Mouse (Mus musculus) adrenal gland, adult 8-10 months (tissue): ENCODE data around the gene Spic. TPM values are rescaled to one million over a fixed set of nuclear protein-coding genes. Genes with fewer than 3 reads are reported as not detected.
"Not testable (repeated sequence)": the region's sequence is repeated elsewhere in the genome, so short reads cannot be mapped to it uniquely, and the experiment has no call there.

Experiments
- DNase-seq: peaks from one replicate; pipeline ENCODE4 v3.0.0; 2022
- total RNA-seq, 4 experiments: library from RNA; stranded (reverse); gene quantifications; 2 replicates each; pipeline ENCODE4 v1.2.4; 2022

The Spic gene
- total RNA-seq = under 1 TPM; 0.17 to 0.81 (median 0.40) TPM

DNA sequence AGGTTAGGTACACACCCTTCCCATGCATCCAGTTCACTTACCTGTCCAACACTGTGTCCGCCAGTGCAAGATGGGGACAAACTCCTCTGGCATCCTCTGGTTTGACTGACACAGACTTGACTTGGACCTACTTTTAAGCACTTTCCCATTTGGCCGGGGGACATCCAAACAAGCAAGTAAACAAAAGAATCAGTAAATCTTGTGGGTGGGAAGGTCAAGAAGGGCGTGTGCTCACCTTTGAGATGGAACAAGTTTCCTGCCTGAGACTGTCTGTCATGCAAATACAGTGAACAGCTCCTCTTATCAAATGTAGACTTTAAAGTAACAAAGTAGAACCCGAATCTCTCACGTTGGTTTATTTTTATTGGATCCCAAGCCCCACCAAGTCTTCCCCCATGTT, at the start of gene Spic:
TSS of gene Spic (minus strand) at position 91 of the 400 bp plus-strand sequence.
- no peak for DNase-seq

- DNase-seq = no peak
These were observed 47.5 kb upstream of the Spic start for GRCm38 (mm10) chr10:88732309-88732622.

- peak; percentile 32 for DNase-seq
These were observed 46.9 kb upstream of the Spic start for GRCm38 (mm10) chr10:88731496-88732308.

DNA sequence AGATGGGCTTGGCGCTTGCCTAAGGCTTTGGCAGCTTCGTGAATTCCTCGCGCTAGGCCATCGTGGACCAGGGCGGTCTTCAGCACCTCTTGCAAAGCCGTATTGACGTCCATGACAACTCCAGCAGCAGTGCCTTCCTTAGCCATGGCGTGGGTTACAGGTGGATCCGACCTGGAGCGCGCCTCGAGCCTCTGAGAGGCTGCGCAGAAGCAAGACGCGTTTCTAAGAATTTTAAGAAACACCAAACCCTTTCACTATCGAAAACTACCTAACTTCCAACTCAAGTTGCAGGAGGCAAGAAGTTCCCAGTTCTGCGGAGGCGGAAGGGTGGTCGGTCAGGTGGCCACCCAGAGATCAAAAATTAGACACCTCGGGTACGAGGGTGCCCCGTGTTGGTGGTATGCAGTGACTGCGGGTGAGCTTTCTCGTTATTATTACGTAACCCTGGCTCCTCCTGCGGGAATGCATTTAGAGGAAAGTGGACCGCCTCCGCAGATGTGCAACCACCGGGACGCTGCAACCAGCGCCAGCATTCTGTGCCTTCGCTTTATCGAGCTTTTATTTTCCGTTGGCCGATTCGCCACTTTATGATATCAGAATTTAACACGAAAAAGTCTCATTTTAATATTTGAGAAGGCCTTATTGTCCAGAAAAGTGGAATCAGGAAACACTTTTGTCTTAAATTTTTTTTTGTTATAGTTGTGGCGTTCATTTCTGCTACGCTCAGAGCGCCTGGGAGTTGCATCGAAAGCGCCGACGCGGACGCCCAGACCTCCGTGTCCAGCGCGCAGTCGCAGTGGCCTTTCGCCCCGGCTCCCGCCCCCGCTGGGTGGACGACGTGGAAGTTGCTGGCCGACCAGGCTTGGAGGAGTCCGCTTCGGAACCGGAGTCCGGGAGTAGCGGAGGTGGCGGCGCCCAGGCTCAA, 46.0 kb upstream of the Spic start, which contains the start of gene Arl1:
TSS of gene Arl1 (plus strand) at position 288 of the 925 bp plus-strand sequence.
- peak; percentile 91 for DNase-seq

GRCm38 (mm10) chr10:88728166-88728565, 43.4 kb upstream of the Spic start:
- no peak for DNase-seq

DNA sequence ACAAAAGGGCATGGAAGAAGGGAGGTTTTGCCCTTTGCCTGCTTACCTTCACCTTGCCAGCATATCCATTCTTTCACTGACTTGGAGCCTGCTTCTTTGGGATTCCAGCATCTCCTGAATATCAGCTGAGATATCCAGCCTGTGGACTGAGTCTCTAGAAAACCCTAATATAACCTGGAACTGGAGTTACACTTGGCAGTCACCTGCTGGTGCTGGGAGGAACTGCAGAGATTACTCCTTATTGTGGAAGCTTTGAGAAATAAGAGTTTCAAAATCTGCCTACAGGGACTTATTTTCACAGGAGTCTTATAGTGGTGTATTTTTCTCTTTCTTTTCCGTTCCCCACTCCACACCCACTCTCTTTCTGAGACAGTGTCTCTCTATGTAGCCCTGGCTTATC, 42.3 kb upstream of the Spic start:
- no peak for DNase-seq

GRCm38 (mm10) chr10:88725343-88725742, 40.5 kb upstream of the Spic start:
- peak; percentile 13 for DNase-seq

GRCm38 (mm10) chr10:88719618-88720017, 34.8 kb upstream of the Spic start:
- DNase-seq = no peak

GRCm38 (mm10) chr10:88717756-88718025, 32.9 kb upstream of the Spic start:
- DNase-seq = no peak

DNA sequence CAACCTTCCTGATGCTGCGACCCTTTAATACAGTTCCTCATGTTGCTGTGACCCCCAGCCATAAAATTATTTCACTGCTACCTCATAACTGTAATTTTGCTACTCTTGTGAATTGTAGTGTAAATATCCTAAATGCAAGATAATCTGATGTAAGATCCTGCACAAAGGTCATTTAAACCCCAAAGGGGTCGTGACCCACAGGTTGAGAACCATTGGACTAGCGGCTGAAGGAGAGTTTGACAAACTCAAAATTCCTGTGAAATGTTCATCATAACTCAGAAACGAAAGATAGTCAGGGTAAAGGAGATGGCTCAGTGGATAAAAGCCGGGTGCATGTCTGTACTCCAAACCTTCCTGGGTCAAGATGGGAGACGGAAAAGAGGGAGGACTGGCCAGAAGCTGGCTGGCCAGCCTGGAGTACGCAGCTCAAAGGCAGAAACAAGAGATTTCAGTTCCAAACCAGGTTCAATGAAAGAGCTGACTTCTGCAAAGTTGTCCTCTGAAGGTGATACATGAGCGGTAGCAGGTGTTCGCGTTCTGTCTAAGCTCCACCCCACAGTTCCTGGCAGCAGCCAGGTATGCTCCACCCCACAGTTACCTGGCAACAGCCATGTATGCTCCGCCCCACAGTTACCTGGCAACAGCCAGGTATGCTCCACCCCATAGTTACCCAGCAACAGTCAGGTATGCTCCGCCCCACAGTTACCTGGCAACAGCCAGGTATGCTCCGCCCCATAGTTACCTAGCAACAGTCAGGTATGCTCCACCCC, 32.4 kb upstream of the Spic start:
- no peak for DNase-seq

GRCm38 (mm10) chr10:88715621-88716020, 30.8 kb upstream of the Spic start:
- DNase-seq = no peak

DNA sequence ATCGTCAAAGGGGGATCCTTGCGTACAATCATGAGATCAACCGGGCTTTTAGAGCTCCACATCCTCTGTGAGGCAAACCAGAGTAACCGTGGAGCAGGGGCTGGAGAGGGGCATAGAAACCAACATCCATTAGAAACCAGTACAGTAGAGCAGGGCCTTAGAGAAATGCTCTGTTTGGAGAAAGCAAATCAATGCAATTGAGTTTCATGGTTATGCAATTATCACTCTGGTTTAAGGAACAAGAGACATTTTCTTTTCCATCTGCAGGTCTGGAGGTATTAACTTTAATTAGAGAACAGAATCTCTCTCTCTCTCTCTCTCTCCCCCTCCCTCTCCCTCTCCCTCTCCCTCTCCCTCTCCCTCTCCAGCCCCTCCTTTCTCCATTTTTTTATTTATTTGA, 29.9 kb upstream of the Spic start:
- DNase-seq = no peak

- no peak for DNase-seq
These were observed 27.5 kb upstream of the Spic start for GRCm38 (mm10) chr10:88712359-88712758.

DNA sequence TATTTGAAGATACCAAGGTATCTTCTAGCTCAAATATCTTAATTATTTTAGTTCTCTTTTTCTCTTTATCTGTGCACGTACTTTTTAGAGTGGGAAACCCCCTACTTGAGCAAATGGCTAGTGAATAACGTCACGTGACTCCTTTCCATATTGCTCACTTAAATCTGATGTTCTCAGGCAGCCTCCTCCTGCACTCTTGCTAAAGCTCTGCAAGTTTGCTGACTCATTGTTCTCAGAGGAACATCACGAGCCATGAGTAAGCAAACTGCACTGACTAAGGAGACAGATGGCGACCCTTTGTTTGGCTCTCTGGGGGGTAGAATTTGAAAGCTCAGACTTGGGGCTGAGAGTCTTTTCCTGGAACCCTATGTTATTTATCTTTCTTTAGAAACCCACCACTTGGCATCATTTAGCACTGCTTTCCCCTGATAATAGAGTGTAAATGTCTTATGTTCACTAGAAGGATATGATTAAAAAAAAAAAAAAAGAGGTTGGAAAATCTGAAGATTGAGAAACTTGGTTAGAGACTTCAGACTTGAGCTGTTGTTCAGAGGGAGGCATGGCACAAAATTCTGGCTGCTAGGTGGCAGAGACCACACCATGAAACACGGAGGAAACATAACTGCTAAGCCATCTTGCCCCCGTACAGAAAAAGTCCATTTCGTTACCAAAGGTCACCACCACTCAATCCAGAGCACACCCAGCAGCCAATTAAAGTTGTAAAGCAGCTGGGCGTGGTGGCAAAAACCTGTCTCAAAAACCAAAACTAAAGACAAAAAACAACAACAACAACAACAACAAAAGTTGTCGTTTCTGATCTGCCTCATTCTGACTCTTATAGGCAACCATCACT, 24.1 kb upstream of the Spic start:
- DNase-seq = no peak

DNA sequence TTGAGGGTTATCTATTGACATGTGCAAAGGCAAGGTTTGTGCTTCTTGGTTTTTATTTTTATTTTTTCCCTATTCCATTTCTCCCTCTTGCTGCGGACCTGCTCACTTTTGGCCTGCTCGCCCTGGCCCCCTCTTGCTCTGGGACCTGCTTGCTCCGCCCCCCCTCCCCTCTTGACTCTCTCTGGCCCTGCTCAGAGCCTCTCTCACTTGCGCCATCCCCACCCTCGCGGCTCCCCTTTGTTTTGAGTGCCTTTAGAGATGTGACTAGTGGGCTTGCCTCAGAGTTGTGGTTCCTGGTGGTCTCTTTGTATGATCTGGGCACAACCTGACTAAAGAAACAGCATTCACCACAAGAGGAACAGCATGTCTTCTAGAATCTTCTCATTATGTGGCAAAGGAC, 16.1 kb upstream of the Spic start:
- no peak for DNase-seq

GRCm38 (mm10) chr10:88682904-88683563, 1.8 kb downstream of the Spic start:
- no peak for DNase-seq

- no peak for DNase-seq
These were observed 12.0 kb downstream of the Spic start for GRCm38 (mm10) chr10:88672825-88673224.

DNA sequence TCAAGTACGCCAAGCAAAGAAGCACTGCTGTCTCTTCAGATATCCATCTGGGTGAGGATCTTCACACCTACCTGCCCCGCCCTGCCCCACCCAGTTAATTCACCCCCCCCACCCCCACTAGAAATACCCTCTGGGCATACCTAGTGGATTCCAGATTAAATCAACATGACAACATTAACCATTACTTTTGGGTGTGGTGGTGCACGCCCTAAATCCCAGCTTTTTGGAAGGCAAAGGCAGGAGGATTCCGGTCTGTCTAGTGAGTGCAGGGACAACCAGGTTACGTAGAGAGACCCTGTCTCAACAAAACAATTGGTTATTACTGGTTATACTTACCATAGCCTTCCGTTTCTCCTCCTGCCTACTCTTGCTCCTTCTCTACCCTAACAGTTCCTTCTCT, 12.7 kb downstream of the Spic start:
- DNase-seq = no peak

DNA sequence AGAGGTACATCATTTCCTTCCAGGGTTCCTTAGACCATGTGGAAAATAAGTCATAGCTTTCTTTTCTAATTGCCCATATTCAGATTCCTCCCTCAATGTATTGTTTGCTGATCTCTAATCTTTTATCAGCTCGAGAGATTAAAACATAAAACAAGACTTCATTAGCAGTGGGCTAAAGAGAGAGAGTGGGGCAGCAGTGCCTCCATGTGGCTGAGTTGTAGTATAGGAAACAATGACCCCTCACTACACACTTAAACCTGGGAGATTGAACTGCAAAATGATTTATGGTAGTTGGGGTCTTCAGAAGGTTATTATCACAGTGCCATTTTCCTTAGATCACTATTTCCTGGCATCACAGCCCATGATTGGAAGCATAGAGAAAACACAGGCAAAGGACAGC, 15.1 kb downstream of the Spic start:
- no peak for DNase-seq

DNA sequence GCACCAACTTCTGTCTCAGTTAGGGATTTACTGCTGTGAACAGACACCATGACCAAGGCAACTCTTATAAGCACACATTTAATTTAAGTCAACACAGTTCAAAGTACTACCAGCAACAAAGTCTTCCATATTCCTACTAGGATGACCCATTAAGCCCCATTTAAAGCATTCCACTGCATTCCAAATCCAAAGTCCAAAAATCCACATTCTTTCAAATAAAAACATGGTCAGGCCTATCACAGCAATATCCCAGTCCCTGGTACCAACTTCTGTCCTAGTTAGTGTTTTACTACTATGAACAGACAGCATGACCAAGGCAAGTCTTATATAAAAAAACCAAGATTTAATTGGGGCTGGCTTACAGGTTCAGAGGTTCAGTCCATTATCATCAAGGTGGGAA, 21.0 kb downstream of the Spic start:
- DNase-seq = not testable (repeated sequence)

DNA sequence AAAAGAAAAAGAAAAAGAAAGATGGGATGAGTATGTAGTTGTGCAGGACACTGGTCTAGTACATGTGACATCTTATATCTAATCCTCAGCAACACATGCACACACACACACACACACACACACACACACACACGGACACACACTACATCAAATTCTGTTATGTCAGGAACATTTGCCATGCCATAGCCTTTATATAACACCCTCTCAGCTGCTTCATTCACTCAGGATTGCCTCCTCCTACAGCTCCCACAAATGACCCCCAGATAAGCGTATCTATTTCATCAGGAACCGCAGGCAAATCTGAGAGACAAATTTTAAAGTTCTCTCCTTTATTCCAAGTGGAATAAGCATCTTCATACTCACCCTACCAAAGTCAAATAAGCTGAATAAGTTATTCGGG, 25.9 kb downstream of the Spic start:
- DNase-seq = no peak

GRCm38 (mm10) chr10:88645448-88645847, 39.4 kb downstream of the Spic start:
- no peak for DNase-seq
